Mouse (Mus musculus) limb, embryonic 15.5 days (tissue): ENCODE data around the gene Fgr. TPM values are rescaled to one million over a fixed set of nuclear protein-coding genes. Genes with fewer than 3 reads are reported as not detected.

Source experiments
- ATAC-seq: fragments of 200-750 bp; cut with Nextera tagmentation; 2 replicates; pipeline ENCODE4 v1.8.0; 2017; ENCODE audit warnings: low read depth, moderate TSS enrichment; ENCODE audit not compliant: insufficient number of reproducible peaks, low FRiP score, low TSS enrichment
- H3K27ac ChIP-seq: fragments of 300-500 bp; sonication (generic); 2 replicates; pipeline ENCODE4 v1.5.1; 2015; ENCODE audit warnings: moderate library complexity, mild to moderate bottlenecking, inconsistent platforms
- H3K27me3 ChIP-seq: fragments of 300-500 bp; sonication (generic); 2 replicates; pipeline ENCODE4 v1.6.1; 2015; ENCODE audit warnings: inconsistent platforms
- H3K36me3 ChIP-seq: fragments of 300-500 bp; sonication (generic); 2 replicates; pipeline ENCODE4 v1.6.1; 2015; ENCODE audit warnings: inconsistent platforms
- H3K4me1 ChIP-seq: fragments of 300-500 bp; sonication (generic); 2 replicates; pipeline ENCODE4 v1.6.1; 2015; ENCODE audit warnings: inconsistent platforms
- H3K4me2 ChIP-seq: fragments of 300-500 bp; sonication (generic); 2 replicates; pipeline ENCODE4 v1.6.1; 2015; ENCODE audit warnings: mild to moderate bottlenecking, inconsistent platforms
- H3K4me3 ChIP-seq: fragments of 300-500 bp; sonication (generic); 2 replicates; pipeline ENCODE4 v1.5.1; 2015; ENCODE audit warnings: mild to moderate bottlenecking, inconsistent platforms
- H3K9ac ChIP-seq: fragments of 300-500 bp; sonication (generic); 2 replicates; pipeline ENCODE4 v1.6.1; 2015; ENCODE audit warnings: inconsistent platforms
- H3K9me3 ChIP-seq: fragments of 300-500 bp; sonication (generic); 2 replicates; pipeline ENCODE4 v1.6.1; 2016; ENCODE audit warnings: inconsistent platforms
- WGBS: fragments of 180-500 bp; shearing (Covaris S2); methylation state at CpG from one replicate; pipeline ENCODE4 v1.1.7; 2015; 5-methylcytosine and 5-hydroxymethylcytosine counted together
- polyA plus RNA-seq: library from polyadenylated mRNA; unstranded; fragments of >200 nt; fragmentation: Nextera tagmentation; extraction: Ambion mirVana; gene quantifications from 2 replicates; pipeline ENCODE4 v1.2.1, GENCODE M21; 2015

Fgr gene
- polyA plus RNA-seq, 1 experiment from 2014 or later, result 0.36 TPM

DNA sequence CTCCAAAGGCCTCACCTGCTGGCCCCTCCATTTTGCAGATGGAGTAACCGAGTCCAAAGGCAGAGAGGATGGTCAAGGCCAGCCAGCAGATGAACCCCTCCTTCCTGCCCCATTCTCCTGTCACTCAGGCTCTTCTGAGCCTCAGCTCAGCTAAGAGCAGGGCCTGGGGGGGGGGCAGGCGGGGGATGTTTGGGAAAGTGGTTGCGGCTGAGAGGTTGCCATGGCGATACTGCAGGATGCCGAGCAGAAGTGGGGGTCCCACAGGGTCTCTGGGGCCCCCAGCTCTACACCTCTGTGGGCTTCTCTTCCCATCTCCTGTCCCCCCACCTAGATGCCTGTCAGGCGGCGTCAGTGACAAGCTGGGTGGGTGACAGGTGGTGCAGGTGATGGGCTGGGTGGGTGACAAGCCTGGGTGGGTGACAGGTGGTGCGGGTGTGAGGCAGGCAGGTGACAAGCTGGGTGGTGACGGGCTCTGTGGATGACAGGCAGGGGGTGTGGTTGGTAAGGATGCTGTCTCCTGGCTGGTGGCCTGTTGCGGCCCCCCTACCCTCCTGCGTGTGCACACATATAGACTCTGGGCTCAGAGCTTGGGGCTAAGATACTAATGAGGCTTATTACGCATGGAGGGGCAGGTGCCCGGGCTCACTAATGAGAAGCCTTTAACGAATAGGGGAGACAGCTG is 49.2 kb downstream of the Fgr start:
- no peak overlapping the region for H3K4me3 ChIP-seq
- no peaks in the 10 kb centered on the region for H3K27me3 ChIP-seq
- no peak overlapping the region for H3K9ac ChIP-seq
- peaks cover 97% of the 10 kb centered on the region for H3K4me1 ChIP-seq
- no peak overlapping the region for H3K4me2 ChIP-seq
- ATAC-seq, result no peak
- peak overlapping the region; percentile 86 for H3K27ac ChIP-seq
- H3K36me3 ChIP-seq, result peaks cover 13% of the 10 kb centered on the region; the same call in 1 of the 2 replicates
- H3K9me3 ChIP-seq, result no peaks in the 10 kb centered on the region
- 73% methylated on average over 14 of the region's 14 CpGs for WGBS

DNA sequence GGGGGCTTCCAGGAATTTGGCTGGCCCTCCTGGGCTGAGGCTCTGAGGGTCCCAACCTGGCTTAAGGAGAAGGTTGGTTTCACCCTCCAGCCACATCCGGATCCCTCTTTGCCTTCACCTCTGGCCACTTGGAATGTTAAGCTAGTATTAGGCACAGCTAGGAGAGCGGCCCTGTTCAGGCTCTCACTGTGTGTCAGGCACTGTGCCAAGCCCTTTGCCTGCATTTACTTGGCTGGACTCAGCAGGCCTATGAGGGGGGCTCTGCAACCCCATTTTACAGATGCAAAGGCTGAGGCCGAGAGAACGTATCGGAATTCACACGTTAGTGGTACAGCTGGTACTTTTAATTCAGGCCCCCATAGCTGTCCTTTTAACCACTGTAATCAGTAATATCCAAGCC is 49.7 kb downstream of the Fgr start:
- H3K36me3 ChIP-seq, result peaks cover 13% of the 10 kb centered on the region; the same call in 1 of the 2 replicates
- no peak overlapping the region for H3K4me3 ChIP-seq
- no peaks in the 10 kb centered on the region for H3K9me3 ChIP-seq
- 81% methylated on average over 6 of the region's 6 CpGs for WGBS
- no peak overlapping the region for H3K9ac ChIP-seq
- ATAC-seq, result no peak
- H3K27me3 ChIP-seq, result no peaks in the 10 kb centered on the region
- H3K4me1 ChIP-seq, result peaks cover 96% of the 10 kb centered on the region
- no peak overlapping the region for H3K4me2 ChIP-seq
- H3K27ac ChIP-seq, result peak overlapping the region; percentile 86

DNA sequence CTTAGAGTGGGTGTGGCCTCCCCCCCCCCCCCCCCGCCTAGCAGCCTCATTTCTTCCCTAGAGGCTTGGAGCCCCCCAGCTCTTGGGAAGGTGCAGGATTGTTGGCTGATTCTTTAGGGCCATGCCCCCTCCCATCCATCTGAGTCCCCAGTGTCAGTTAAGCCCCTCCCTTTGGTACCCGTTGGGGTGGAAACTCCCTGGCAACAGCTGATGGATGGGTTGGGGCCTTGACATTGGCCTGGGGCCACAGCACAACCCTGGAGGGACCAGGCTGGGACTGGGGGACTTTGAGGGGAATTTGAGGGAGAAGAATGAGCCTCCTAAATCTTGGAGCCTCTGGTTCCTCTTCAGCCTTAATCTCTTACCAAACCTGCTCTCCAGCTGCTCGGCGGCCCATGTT is 50.5 kb downstream of the Fgr start:
- H3K36me3 ChIP-seq, result peaks cover 14% of the 10 kb centered on the region; the same call in 1 of the 2 replicates

GRCm38 (mm10) chr4:133024969-133025685 is 51.2 kb downstream of the Fgr start:
- H3K27me3 ChIP-seq, result no peaks in the 10 kb centered on the region
- peak overlapping the region; percentile 27 for H3K4me2 ChIP-seq
- H3K27ac ChIP-seq, result peak overlapping the region; percentile 86
- peaks cover 92% of the 10 kb centered on the region for H3K4me1 ChIP-seq
- 0 out of 2 replicates have a peak overlapping the region, but pooled peaks have one; percentile 3 for H3K4me3 ChIP-seq
- H3K9me3 ChIP-seq, result no peaks in the 10 kb centered on the region
- no peak overlapping the region for H3K9ac ChIP-seq
- peak; percentile 21; the same call in 1 of the 2 replicates for ATAC-seq
- 18% methylated on average over 10 of the region's 10 CpGs for WGBS
- peaks cover 20% of the 10 kb centered on the region; the same call in 1 of the 2 replicates for H3K36me3 ChIP-seq

More for the DNA sequence above, 50.5 kb downstream of the Fgr start:
- Histone ChIP-seq H3K27me3 (no peaks in the 10 kb centered on the region), H3K4me2 (peak overlapping the region; percentile 27; the same call in 1 of the 2 replicates), H3K9me3 (no peaks in the 10 kb centered on the region), H3K4me1 (peaks cover 93% of the 10 kb centered on the region), H3K4me3 (no peak overlapping the region), H3K9ac (no peak overlapping the region), H3K27ac (peak overlapping the region; percentile 86)
- no peak; the same call in 1 of the 2 replicates for ATAC-seq
- 25% methylated on average over 3 of the region's 4 CpGs for WGBS

DNA sequence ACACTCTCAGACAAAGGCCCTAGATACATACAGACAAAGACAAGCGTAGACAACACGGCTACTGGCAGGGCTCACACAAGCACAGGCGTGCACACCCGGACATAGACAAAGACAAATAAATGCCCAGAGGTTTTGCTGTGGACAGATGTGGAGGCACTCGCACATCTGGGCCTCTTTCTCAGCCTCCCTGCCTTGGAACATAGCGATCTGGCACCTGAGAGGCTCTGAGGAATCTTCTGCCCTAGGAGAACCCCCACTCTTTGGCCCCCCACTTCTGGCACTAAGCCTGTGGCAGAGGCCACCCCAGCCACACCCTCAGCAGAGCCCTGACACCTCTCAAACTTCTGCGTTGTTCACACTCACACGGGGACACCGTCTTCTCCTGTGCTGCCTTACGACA is 52.4 kb downstream of the Fgr start:
- WGBS, result 52% methylated on average over 10 of the region's 10 CpGs
- H3K4me2 ChIP-seq, result no peak overlapping the region
- H3K4me3 ChIP-seq, result no peak overlapping the region
- peaks cover 84% of the 10 kb centered on the region for H3K4me1 ChIP-seq
- no peak overlapping the region for H3K9ac ChIP-seq
- no peaks in the 10 kb centered on the region for H3K27me3 ChIP-seq
- H3K27ac ChIP-seq, result peak overlapping the region; percentile 86
- no peaks in the 10 kb centered on the region for H3K9me3 ChIP-seq
- H3K36me3 ChIP-seq, result peaks cover 20% of the 10 kb centered on the region; the same call in 1 of the 2 replicates
- ATAC-seq, result no peak

- no peak overlapping the region for H3K4me3 ChIP-seq
- peaks cover 78% of the 10 kb centered on the region for H3K4me1 ChIP-seq
- whole genome bisulfite sequencing, result 21% methylated on average over 2 of the region's 2 CpGs
- no peak for ATAC-seq
- peak overlapping the region; percentile 86 for H3K27ac ChIP-seq
- peaks cover 23% of the 10 kb centered on the region; the same call in 1 of the 2 replicates for H3K36me3 ChIP-seq
- no peaks in the 10 kb centered on the region for H3K9me3 ChIP-seq
- no peaks in the 10 kb centered on the region for H3K27me3 ChIP-seq
- no peak overlapping the region for H3K4me2 ChIP-seq
- no peak overlapping the region for H3K9ac ChIP-seq
Measured at GRCm38 (mm10) chr4:133026826-133027375, 53.0 kb downstream of the Fgr start.

DNA sequence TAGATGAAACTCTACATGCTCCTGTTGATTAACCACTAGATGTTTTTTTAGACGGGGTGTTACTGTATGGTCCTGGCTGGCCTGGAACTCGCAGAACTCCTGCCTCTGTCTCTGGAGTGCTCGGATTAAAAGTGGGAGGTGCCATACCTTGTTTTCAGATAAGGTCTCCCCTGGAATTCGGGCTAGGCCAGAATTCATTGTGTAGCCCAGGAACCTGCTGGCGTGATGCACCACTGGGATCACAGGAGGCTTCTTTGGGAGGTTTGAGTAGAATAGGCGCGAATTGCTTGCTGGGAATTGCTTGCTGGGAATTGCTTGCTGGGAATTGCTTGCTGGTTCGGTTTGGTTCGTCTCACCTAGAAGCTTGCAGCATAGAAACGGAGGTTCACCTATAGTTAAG is 53.8 kb downstream of the Fgr start:
- Histone ChIP-seq H3K36me3 (peaks cover 24% of the 10 kb centered on the region; the same call in 1 of the 2 replicates), H3K4me1 (peaks cover 69% of the 10 kb centered on the region), H3K4me2 (no peak overlapping the region), H3K27me3 (no peaks in the 10 kb centered on the region), H3K9ac (no peak overlapping the region), H3K27ac (no peak overlapping the region), H3K9me3 (no peaks in the 10 kb centered on the region), H3K4me3 (no peak overlapping the region)
- WGBS, result 75% methylated on average over 10 of the region's 10 CpGs
- ATAC-seq, result no peak

GRCm38 (mm10) chr4:133028193-133028592 is 54.3 kb downstream of the Fgr start:
- no peak for ATAC-seq
- no peak overlapping the region for H3K27ac ChIP-seq
- 87% methylated on average over 6 of the region's 6 CpGs for WGBS
- peaks cover 65% of the 10 kb centered on the region for H3K4me1 ChIP-seq
- H3K9ac ChIP-seq, result no peak overlapping the region
- peaks cover 24% of the 10 kb centered on the region; the same call in 1 of the 2 replicates for H3K36me3 ChIP-seq
- H3K27me3 ChIP-seq, result no peaks in the 10 kb centered on the region
- H3K4me2 ChIP-seq, result no peak overlapping the region
- H3K4me3 ChIP-seq, result no peak overlapping the region
- no peaks in the 10 kb centered on the region for H3K9me3 ChIP-seq

DNA sequence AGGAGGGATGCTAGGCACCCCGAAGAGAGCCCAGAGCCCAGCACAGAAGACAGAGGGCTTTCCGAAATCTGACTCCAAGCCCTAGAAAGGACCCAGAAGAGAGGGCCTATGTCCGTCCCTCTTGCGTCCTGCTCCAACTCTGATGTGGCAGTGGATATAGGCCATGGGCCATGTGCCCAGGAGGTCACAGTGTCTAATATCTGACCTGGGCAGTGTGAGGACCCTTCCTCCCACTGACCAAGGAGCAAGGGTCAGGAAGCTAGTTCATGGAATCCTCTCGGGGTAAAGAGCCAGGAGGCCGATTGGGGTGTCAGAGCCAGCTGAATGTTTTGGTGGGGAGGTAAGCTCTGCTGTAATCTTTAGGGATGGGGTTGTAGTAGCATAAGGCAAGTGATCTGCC is 55.0 kb downstream of the Fgr start:
- Histone ChIP-seq H3K4me2 (no peak overlapping the region), H3K27me3 (no peaks in the 10 kb centered on the region), H3K4me3 (no peak overlapping the region), H3K4me1 (peaks cover 58% of the 10 kb centered on the region), H3K9me3 (no peaks in the 10 kb centered on the region), H3K36me3 (peaks cover 24% of the 10 kb centered on the region; the same call in 1 of the 2 replicates), H3K9ac (no peak overlapping the region), H3K27ac (no peak overlapping the region)
- WGBS, result 83% methylated on average over 6 of the region's 6 CpGs
- ATAC-seq, result no peak

- no peak for ATAC-seq
- H3K9me3 ChIP-seq, result no peaks in the 10 kb centered on the region
- 81% methylated on average over 8 of the region's 8 CpGs for WGBS
- H3K36me3 ChIP-seq, result peaks cover 30% of the 10 kb centered on the region
- H3K4me3 ChIP-seq, result no peak overlapping the region
- no peak overlapping the region for H3K4me2 ChIP-seq
- no peak overlapping the region for H3K9ac ChIP-seq
- peaks cover 48% of the 10 kb centered on the region for H3K4me1 ChIP-seq
- no peaks in the 10 kb centered on the region for H3K27me3 ChIP-seq
- no peak overlapping the region for H3K27ac ChIP-seq
Measured at GRCm38 (mm10) chr4:133032410-133033095, 58.7 kb downstream of the Fgr start.

GRCm38 (mm10) chr4:133034478-133034877 is 60.6 kb downstream of the Fgr start:
- Histone ChIP-seq H3K27ac (no peak overlapping the region), H3K4me1 (peaks cover 52% of the 10 kb centered on the region), H3K36me3 (peaks cover 23% of the 10 kb centered on the region), H3K27me3 (no peaks in the 10 kb centered on the region), H3K9ac (no peak overlapping the region), H3K4me3 (no peak overlapping the region), H3K9me3 (no peaks in the 10 kb centered on the region), H3K4me2 (no peak overlapping the region)
- 80% methylated on average over 10 of the region's 10 CpGs for WGBS
- no peak for ATAC-seq
